Mouse (Mus musculus) induced T-regulatory cell, adult 2 months (primary cell): Measurements from ENCODE around the gene Ankrd44.

Source experiments
- DNase-seq: peaks from one replicate; pipeline ENCODE4 v3.0.0-alpha.2; 2012; ENCODE audit warnings: low read depth

Gene Ankrd44

GRCm38 (mm10) chr1:54809811-54810549 lies 116.2 kb downstream of the Ankrd44 start:
- DNase-seq, result no peak

DNA sequence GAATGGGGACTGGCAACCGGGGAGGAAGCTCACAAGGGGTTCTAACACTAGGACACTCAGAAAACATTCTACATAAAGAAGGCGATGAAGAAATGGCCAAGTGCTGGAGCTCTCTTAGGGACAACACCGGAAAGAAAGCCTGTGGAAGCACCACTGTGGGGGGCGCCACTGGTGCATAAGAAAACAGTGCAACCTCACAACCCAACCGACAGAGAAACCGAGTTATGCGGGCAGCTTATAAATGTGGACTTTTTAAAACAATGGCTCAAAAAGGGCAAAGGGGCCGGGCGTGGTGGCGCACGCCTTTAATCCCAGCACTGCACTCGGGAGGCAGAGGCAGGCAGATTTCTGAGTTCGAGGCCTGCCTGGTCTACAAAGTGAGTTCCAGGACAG lies 117.1 kb downstream of the Ankrd44 start:
- no peak for DNase-seq

GRCm38 (mm10) chr1:54808401-54809097 lies 117.6 kb downstream of the Ankrd44 start:
- DNase-seq, result no peak

DNA sequence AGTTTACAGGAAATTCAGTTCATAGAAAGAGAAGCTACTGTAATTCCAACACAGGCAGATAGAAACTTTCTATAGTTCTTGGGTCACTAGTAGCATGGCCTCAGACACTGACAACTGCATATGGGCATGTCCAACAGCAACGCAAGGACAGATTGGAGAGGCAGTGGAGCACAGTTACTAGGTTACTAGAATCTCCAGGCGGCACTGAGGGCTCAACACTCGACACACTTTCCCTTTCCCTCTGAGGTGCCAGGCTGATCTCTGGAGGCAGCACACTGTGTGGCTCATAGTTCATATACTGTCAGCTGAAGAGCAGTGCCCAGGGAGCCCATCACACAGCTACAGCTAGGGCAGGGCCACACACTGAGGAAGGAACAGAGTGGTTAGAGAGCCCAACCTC lies 118.4 kb downstream of the Ankrd44 start:
- DNase-seq, result no peak

GRCm38 (mm10) chr1:54806116-54806850 lies 119.9 kb downstream of the Ankrd44 start:
- DNase-seq, result no peak

GRCm38 (mm10) chr1:54804406-54804805 lies 121.8 kb downstream of the Ankrd44 start:
- DNase-seq, result no peak

GRCm38 (mm10) chr1:54802703-54803102 lies 123.5 kb downstream of the Ankrd44 start:
- DNase-seq, result no peak

DNA sequence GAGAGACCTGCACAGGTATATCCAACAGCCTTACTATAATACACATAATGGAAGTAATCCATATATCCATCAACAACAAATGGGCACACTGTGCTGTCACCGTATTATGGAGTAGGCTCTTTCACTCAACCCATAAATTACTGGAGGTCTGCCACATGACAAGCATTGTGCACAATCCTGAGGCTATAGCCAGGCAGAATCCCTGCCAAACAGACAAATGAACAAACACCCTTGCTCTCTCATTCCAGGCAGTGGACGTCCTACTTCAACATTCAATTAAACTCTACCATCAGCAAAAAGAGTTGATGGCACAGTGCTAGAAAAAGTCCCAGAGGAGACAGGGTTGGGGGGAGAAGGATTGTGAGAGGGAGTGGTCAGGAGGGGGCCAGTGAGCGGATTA lies 124.9 kb downstream of the Ankrd44 start:
- no peak for DNase-seq

DNA sequence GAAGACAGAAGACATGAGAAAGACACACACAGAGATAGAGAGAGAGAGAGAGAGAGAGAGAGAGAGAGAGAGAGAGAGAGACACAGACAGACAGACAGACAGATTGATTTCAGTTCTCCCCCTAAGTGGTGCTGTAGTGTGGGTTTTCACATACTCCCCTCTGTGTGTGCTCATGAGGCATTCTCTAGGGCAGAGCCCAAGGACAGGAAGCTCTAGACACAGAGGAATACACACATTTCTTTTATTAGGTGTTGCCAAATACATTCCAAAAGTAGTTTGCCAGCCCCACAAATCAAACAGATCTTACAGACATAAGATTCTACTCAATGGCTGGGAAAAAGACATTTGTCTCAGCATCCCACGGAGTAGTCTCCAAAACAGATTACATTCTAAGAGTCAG lies 126.8 kb downstream of the Ankrd44 start:
- no peak for DNase-seq

DNA sequence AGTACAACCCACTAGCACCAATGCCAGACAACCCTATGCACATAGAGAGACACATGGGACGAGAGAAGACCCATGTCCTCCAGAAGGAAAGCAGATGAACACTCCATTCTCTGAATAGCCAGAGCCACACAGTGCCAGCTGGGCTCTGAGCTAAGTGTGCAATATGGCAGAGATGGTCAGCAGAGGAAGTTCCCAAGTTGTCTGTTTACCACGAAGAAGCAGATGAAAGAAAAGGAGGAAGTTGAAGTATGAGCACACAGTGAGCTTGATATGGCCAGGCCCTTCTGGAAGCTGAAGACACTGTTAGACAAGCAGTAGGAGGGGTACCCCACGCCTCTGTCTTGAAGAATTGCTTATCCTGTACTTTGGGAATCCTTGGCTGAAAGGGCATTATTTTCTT lies 127.8 kb downstream of the Ankrd44 start:
- DNase-seq, result no peak

DNA sequence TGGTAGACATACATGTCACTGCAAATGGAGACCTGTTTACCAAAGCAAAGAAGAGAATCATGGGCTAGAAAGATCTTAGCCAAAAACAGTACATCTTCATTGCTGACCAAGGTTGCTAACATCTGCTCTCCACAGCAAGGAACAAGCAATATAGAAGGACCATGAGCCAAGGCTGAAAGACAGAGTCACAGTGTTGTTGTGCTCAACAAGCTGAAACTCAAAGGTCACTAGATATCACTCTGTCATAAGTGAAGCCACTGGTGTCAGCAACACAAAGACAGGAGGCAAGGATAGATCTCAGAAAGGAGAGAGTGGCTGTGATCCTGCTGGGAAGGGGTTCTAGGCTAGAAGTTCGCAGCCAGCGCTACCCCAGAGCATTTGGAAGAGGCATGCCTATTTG lies 131.5 kb downstream of the Ankrd44 start:
- no peak for DNase-seq

- DNase-seq, result no peak
These were observed 134.8 kb downstream of the Ankrd44 start for GRCm38 (mm10) chr1:54791406-54791805.

GRCm38 (mm10) chr1:54789327-54789960 lies 136.7 kb downstream of the Ankrd44 start:
- no peak for DNase-seq

- DNase-seq, result no peak
These were observed 137.8 kb downstream of the Ankrd44 start for GRCm38 (mm10) chr1:54788337-54788736.

GRCm38 (mm10) chr1:54778151-54778550 lies 148.0 kb downstream of the Ankrd44 start:
- no peak for DNase-seq

- no peak for DNase-seq
These were observed 149.1 kb downstream of the Ankrd44 start for GRCm38 (mm10) chr1:54777104-54777503.

GRCm38 (mm10) chr1:54776116-54776515 lies 150.1 kb downstream of the Ankrd44 start:
- DNase-seq, result no peak

DNA sequence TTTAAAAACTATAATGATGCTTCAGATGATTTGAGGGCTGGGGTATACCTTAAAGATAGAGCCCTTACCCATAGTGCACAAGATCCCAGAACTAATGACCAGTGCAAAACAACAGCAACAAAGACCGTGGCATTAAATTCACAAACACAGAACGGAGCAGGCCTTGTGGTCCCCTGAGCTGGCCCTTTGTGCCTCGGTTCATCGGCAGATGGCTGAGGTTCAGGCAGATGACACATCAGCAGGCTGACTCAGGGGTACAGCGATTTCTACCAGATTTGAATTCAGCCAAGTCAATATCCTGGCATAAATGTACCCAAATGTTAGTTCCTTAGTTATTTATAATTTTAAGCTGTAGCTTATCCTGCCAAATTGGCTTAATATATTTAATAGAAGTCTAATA lies 153.3 kb downstream of the Ankrd44 start:
- no peak for DNase-seq

GRCm38 (mm10) chr1:54771471-54771870 lies 154.7 kb downstream of the Ankrd44 start:
- DNase-seq, result no peak

GRCm38 (mm10) chr1:54767221-54767620 lies 159.0 kb downstream of the Ankrd44 start:
- no peak for DNase-seq

- DNase-seq, result no peak
These were observed 160.5 kb downstream of the Ankrd44 start for GRCm38 (mm10) chr1:54765632-54766238.

DNA sequence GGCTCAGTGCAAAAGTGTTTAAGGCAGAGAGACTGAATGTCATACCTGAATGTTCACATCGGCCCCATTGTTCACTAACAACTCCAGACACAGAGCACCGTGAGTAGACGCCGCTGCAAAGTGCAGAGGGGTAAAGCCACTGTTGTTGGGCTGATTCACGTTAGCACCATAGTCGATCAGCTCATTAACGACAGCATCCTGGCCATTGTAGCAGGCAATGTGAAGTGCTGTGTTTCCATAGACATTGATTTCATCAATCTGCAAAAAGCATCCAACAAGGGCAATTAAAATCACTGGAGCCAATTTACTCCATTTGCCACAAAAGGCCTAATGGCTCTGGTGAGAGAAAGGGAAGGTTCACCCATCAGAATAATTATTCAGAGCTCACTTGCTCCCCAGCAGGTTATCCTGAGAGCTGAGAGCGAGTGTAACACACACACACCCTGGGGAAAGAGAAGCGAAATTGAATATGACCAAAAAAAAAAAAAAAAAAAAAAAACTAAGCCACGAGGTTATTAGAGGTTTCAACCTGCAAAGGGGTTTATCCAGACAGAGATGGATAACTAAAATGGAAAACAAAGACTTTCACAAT lies 163.9 kb downstream of the Ankrd44 start:
- DNase-seq, result no peak
